21 mouse cellular contexts compared by ENCODE assay signal in genomic region chr9:57229726-57230125, GRCm38 (mm10). TPM values are rescaled to one million over a fixed set of nuclear protein-coding genes. Genes with fewer than 3 reads are reported as not detected.
DNase-seq lines count a peak whose midpoint lies in the region; ATAC-seq lines count a peak whose summit lies in the region.
"Had no signal": no experiment of that assay in that cellular context is flagged by ENCODE, and none has a peak within 500 bp of the region (broad histone marks: within the 10 kb centered on the region; RNA-seq: fewer than 3 reads in every experiment).

No protein-coding gene starts in this region.

- no peaks in the 10 kb centered on the region for H3K27me3 ChIP-seq in embryonic facial prominence, embryonic 11.5 days (ENCODE audit: control insufficient read depth, insufficient read depth, low read length)
- H3K27me3 ChIP-seq in embryonic facial prominence, embryonic 10.5 days (replicated peaks; ENCODE audit: low read depth, poor library complexity, severe bottlenecking) = no peaks in the 10 kb centered on the region
- H3K27me3 ChIP-seq: embryonic facial prominence, embryonic 13.5 days; hindbrain, embryonic 13.5 days; midbrain, embryonic 13.5 days; neural tube, embryonic 12.5 days had no signal

- no peaks in the 10 kb centered on the region for H3K36me3 ChIP-seq in embryonic facial prominence, embryonic 11.5 days (replicated peaks; ENCODE audit: control insufficient read depth, insufficient read depth, low read depth, low read length)
- no peaks in the 10 kb centered on the region for H3K36me3 ChIP-seq in embryonic facial prominence, embryonic 10.5 days (replicated peaks)
- H3K36me3 ChIP-seq: embryonic facial prominence, embryonic 13.5 days; forebrain, embryonic 10.5 days; hindbrain, embryonic 13.5 days; midbrain, embryonic 13.5 days; neural tube, embryonic 12.5 days had no signal

- H3K9me3 ChIP-seq in embryonic facial prominence, embryonic 11.5 days (replicated peaks; ENCODE audit: control insufficient read depth, low read length) = no peaks in the 10 kb centered on the region
- no peaks in the 10 kb centered on the region for H3K9me3 ChIP-seq in embryonic facial prominence, embryonic 10.5 days
- H3K9me3 ChIP-seq: embryonic facial prominence, embryonic 13.5 days; forebrain, embryonic 10.5 days; hindbrain, embryonic 13.5 days; midbrain, embryonic 13.5 days; neural tube, embryonic 12.5 days had no signal

- intact Hi-C loops in left cerebral cortex, postnatal 10 days (cut with DNase I) = loop anchor here (10.0 kb wide), 1 partner anchor 305 kb away; the partner anchor contains the start of gene Snx33

- WGBS in embryonic facial prominence, embryonic 11.5 days = 77% methylated on average over 4 of the region's 4 CpGs
- WGBS in embryonic facial prominence, embryonic 10.5 days = 81% methylated on average over 4 of the region's 4 CpGs

- H3K4me1 ChIP-seq in embryonic facial prominence, embryonic 11.5 days (ENCODE audit: control insufficient read depth, insufficient read depth, low read length) = no peaks in the 10 kb centered on the region
- H3K4me1 ChIP-seq in embryonic facial prominence, embryonic 10.5 days = peaks cover 9% of the 10 kb centered on the region
- H3K4me1 ChIP-seq: hindbrain, embryonic 13.5 days; midbrain, embryonic 13.5 days; neural tube, embryonic 12.5 days had no signal

- H3K27ac ChIP-seq in embryonic facial prominence, embryonic 11.5 days (replicated peaks; ENCODE audit: low read depth, low read length) = no peak overlapping the region
- no peak overlapping the region for H3K27ac ChIP-seq in embryonic facial prominence, embryonic 10.5 days (replicated peaks)
- H3K27ac ChIP-seq: embryonic facial prominence, embryonic 13.5 days; forebrain, embryonic 10.5 days; hindbrain, embryonic 13.5 days; midbrain, embryonic 13.5 days; neural tube, embryonic 12.5 days had no signal

- no peak overlapping the region for H3K9ac ChIP-seq in embryonic facial prominence, embryonic 11.5 days (replicated peaks; ENCODE audit: low read length)
- H3K9ac ChIP-seq: embryonic facial prominence, embryonic 13.5 days; hindbrain, embryonic 13.5 days; midbrain, embryonic 13.5 days; neural tube, embryonic 12.5 days had no signal

- no peak overlapping the region for H3K4me3 ChIP-seq in embryonic facial prominence, embryonic 11.5 days (ENCODE audit: low read depth, low read length)
- H3K4me3 ChIP-seq in embryonic facial prominence, embryonic 10.5 days = no peak overlapping the region
- H3K4me3 ChIP-seq: embryonic facial prominence, embryonic 13.5 days; forebrain, embryonic 10.5 days; hindbrain, embryonic 13.5 days; midbrain, embryonic 13.5 days; neural tube, embryonic 12.5 days had no signal

- ATAC-seq in embryonic facial prominence, embryonic 11.5 days (replicated peaks; ENCODE audit: insufficient number of reproducible peaks, low FRiP score, low TSS enrichment, low read depth) = no peak
- ATAC-seq: activated CD4-positive, CD25-positive, alpha-beta regulatory T cell, adult 4 months; intestine, postnatal 0 days; midbrain, embryonic 13.5 days had no signal

- no peak overlapping the region for H3K4me2 ChIP-seq in embryonic facial prominence, embryonic 11.5 days (ENCODE audit: low read depth, low read length)
- H3K4me2 ChIP-seq: embryonic facial prominence, embryonic 13.5 days; hindbrain, embryonic 13.5 days; midbrain, embryonic 13.5 days; neural tube, embryonic 12.5 days had no signal

- peak; percentile 14 for DNase-seq in embryonic facial prominence, embryonic 11.5 days (ENCODE audit: low spot score)
- no peak for DNase-seq in embryonic facial prominence, embryonic 10.5 days (ENCODE audit: low spot score)
- peak; percentile 52 for DNase-seq in NIH3T3 (ENCODE audit: low read depth)
- peak; percentile 88 to 92 for DNase-seq in kidney, adult 8-10 months
- DNase-seq in kidney, postnatal 4 days = peak; percentile 36 to 49
- DNase-seq in left cerebral cortex, postnatal 10 days (ENCODE audit: extremely low spot score in 1 of 2, low spot score in 2 of 2) = no peak
- DNase-seq in cerebellum, adult 9-11 months = no peak
- DNase-seq: cerebellum, postnatal 10 days; thymus, postnatal 25 days had no signal

RNA-seq across cellular contexts. Expression of gene Trcg1, which starts 6.6 kb away (rescaled TPM):
- not detected in 2 replicates for polyA plus RNA-seq in embryonic facial prominence, embryonic 11.5 days (2014; fragmentation: Nextera tagmentation; extraction: Ambion mirVana)
- polyA plus RNA-seq in embryonic facial prominence, embryonic 10.5 days (2016; fragmentation: Nextera tagmentation; extraction: Ambion mirVana) = 0.07 TPM in 1 of 2 replicates, not detected in the other
- total RNA-seq in left cerebral cortex, postnatal 10 days (2021) = not detected
- polyA plus RNA-seq: activated CD4-positive, CD25-positive, alpha-beta regulatory T cell, adult 4 months; embryonic facial prominence, embryonic 13.5 days; gonadal fat pad, adult 2 months; heart, postnatal 0 days; hindbrain, embryonic 13.5 days; intestine, postnatal 0 days; limb, embryonic 14.5 days; lung, postnatal 0 days; midbrain, embryonic 13.5 days; neural tube, embryonic 12.5 days; stomach, embryonic 14.5 days had no signal

RNA-seq across cellular contexts. Expression of gene 1700017B05Rik, which starts 32.7 kb away (rescaled TPM):
- polyA plus RNA-seq in embryonic facial prominence, embryonic 11.5 days (2014; fragmentation: Nextera tagmentation; extraction: Ambion mirVana) = 11.9 and 14.0 TPM in 2 replicates
- 15.6 and 16.8 TPM in 2 replicates for polyA plus RNA-seq in embryonic facial prominence, embryonic 10.5 days (2016; fragmentation: Nextera tagmentation; extraction: Ambion mirVana)
- 10 to 100 TPM; 12.1 to 15.7 TPM for total RNA-seq in left cerebral cortex, postnatal 10 days (2021)

Comparison
In these comparisons a context has a peak if more than half of its experiments do, and no peak if none do; other contexts are left out.
1. DNase-seq: peak in embryonic facial prominence, embryonic 11.5 days (single experiment), NIH3T3 (single experiment), kidney, adult 8-10 months (2 of 2) and kidney, postnatal 4 days (2 of 2); none in embryonic facial prominence, embryonic 10.5 days (single experiment), left cerebral cortex, postnatal 10 days (0 of 2) and cerebellum, adult 9-11 months (single experiment).